Mouse (Mus musculus) stomach, embryonic 16.5 days (tissue): Measurements from ENCODE around the gene Cysltr1. TPM values are rescaled to one million over a fixed set of nuclear protein-coding genes. Genes with fewer than 3 reads are reported as not detected.

Experiments used
- ATAC-seq: fragments of 200-750 bp; cut with Nextera tagmentation; 2 replicates; pipeline ENCODE4 v1.8.0; 2017; ENCODE audit warnings: moderate number of reproducible peaks, moderate TSS enrichment; ENCODE audit not compliant: insufficient read depth, low FRiP score
- H3K27ac ChIP-seq: fragments of 300-500 bp; sonication (generic); 2 replicates; pipeline ENCODE4 v1.5.1; 2014; ENCODE audit warnings: low read length
- H3K27me3 ChIP-seq: fragments of 300-500 bp; sonication (generic); 2 replicates; pipeline ENCODE4 v1.6.1; 2014; ENCODE audit warnings: low read length, control low read depth, mixed read lengths; ENCODE audit not compliant: control insufficient read depth, insufficient read depth
- H3K36me3 ChIP-seq: fragments of 300-500 bp; sonication (generic); 2 replicates; pipeline ENCODE4 v1.6.1; 2014; ENCODE audit warnings: low read length; ENCODE audit not compliant: control insufficient read depth, insufficient read depth
- H3K4me1 ChIP-seq: fragments of 300-500 bp; sonication (generic); 2 replicates; pipeline ENCODE4 v1.6.1; 2014; ENCODE audit warnings: low read length, control low read depth, mixed read lengths; ENCODE audit not compliant: control insufficient read depth, insufficient read depth
- H3K4me2 ChIP-seq: fragments of 300-500 bp; sonication (generic); 2 replicates; pipeline ENCODE4 v1.6.1; 2014; ENCODE audit warnings: low read depth, low read length, mixed read lengths
- H3K4me3 ChIP-seq: fragments of 300-500 bp; sonication (generic); replicated peaks from 2 replicates; pipeline ENCODE4 v1.5.1; 2014; ENCODE audit warnings: mild to moderate bottlenecking, low read length
- H3K9ac ChIP-seq: fragments of 300-500 bp; sonication (generic); 2 replicates; pipeline ENCODE4 v1.6.1; 2014; ENCODE audit warnings: low read length
- H3K9me3 ChIP-seq: fragments of 300-500 bp; sonication (generic); replicated peaks from 2 replicates; pipeline ENCODE4 v1.6.1; 2016; ENCODE audit warnings: low read length, control low read depth; ENCODE audit not compliant: control insufficient read depth
- WGBS: fragments of 180-500 bp; shearing (Covaris S2); extraction: QIAGEN DNeasy Blood & Tissue Kit; methylation state at CpG from one replicate; pipeline ENCODE4 v1.1.7; 2014; 5-methylcytosine and 5-hydroxymethylcytosine counted together
- polyA plus RNA-seq: library from polyadenylated mRNA; unstranded; fragments of >200 nt; fragmentation: Nextera tagmentation; extraction: Ambion mirVana; gene quantifications from 2 replicates; pipeline ENCODE4 v1.2.1, GENCODE M21; 2015

Gene Cysltr1
- 4.7 and 5.7 TPM in 2 replicates for polyA plus RNA-seq

GRCm38 (mm10) chrX:106603386-106603785, at the start of gene Cysltr1:
TSS of gene Cysltr1 (minus strand) at chrX:106603679.
- 14% methylated on average over 6 of the region's 6 CpGs for WGBS
- Histone ChIP-seq H3K4me1 (no peaks in the 10 kb centered on the region), H3K4me2 (peak within 1 kb of the TSS; percentile 40), H3K27me3 (no peaks in the 10 kb centered on the region), H3K36me3 (no peaks in the 10 kb centered on the region), H3K9ac (peak within 1 kb of the TSS; percentile 43; the same call in 1 of the 2 replicates), H3K4me3 (peak within 1 kb of the TSS; percentile 32), H3K9me3 (no peaks in the 10 kb centered on the region), H3K27ac (no peak within 1 kb of the TSS)
- no peak; the same call in 1 of the 2 replicates for ATAC-seq

- Histone ChIP-seq H3K9me3 (no peaks in the 10 kb centered on the region), H3K4me2 (no peak overlapping the region), H3K9ac (no peak overlapping the region), H3K27me3 (no peaks in the 10 kb centered on the region), H3K4me3 (no peak overlapping the region), H3K4me1 (no peaks in the 10 kb centered on the region), H3K27ac (no peak overlapping the region), H3K36me3 (no peaks in the 10 kb centered on the region)
- 83% methylated on average over 3 of the region's 3 CpGs for WGBS
- no peak for ATAC-seq
Measured at GRCm38 (mm10) chrX:106634799-106635541, 31.5 kb upstream of the Cysltr1 start.

GRCm38 (mm10) chrX:106633543-106633942, 30.1 kb upstream of the Cysltr1 start:
- H3K4me2 ChIP-seq, result no peak overlapping the region
- H3K4me1 ChIP-seq, result no peaks in the 10 kb centered on the region
- H3K27ac ChIP-seq, result no peak overlapping the region
- H3K4me3 ChIP-seq, result no peak overlapping the region
- no peaks in the 10 kb centered on the region for H3K36me3 ChIP-seq
- no peak overlapping the region for H3K9ac ChIP-seq
- H3K27me3 ChIP-seq, result no peaks in the 10 kb centered on the region
- no peak for ATAC-seq
- H3K9me3 ChIP-seq, result no peaks in the 10 kb centered on the region

GRCm38 (mm10) chrX:106628514-106628913, 25.0 kb upstream of the Cysltr1 start:
- H3K27me3 ChIP-seq, result no peaks in the 10 kb centered on the region
- no peak for ATAC-seq
- WGBS, result 80% methylated on average over 1 of the region's 1 CpGs

GRCm38 (mm10) chrX:106623667-106624066, 20.2 kb upstream of the Cysltr1 start:
- WGBS, result 41% methylated on average over 3 of the region's 3 CpGs
- H3K4me1 ChIP-seq, result no peaks in the 10 kb centered on the region
- no peak for ATAC-seq

More at GRCm38 (mm10) chrX:106628514-106628913, 25.0 kb upstream of the Cysltr1 start:
- Histone ChIP-seq H3K27ac (no peak overlapping the region), H3K9ac (no peak overlapping the region), H3K4me1 (no peaks in the 10 kb centered on the region), H3K9me3 (no peaks in the 10 kb centered on the region), H3K36me3 (no peaks in the 10 kb centered on the region), H3K4me2 (no peak overlapping the region), H3K4me3 (no peak overlapping the region)

GRCm38 (mm10) chrX:106622512-106622911, 19.0 kb upstream of the Cysltr1 start:
- WGBS, result 57% methylated on average over 1 of the region's 1 CpGs
- ATAC-seq, result no peak
- no peak overlapping the region for H3K4me2 ChIP-seq
- no peaks in the 10 kb centered on the region for H3K36me3 ChIP-seq
- H3K4me1 ChIP-seq, result no peaks in the 10 kb centered on the region
- H3K27me3 ChIP-seq, result no peaks in the 10 kb centered on the region
- H3K9me3 ChIP-seq, result no peaks in the 10 kb centered on the region
- H3K9ac ChIP-seq, result no peak overlapping the region
- no peak overlapping the region for H3K27ac ChIP-seq
- H3K4me3 ChIP-seq, result no peak overlapping the region

More at GRCm38 (mm10) chrX:106623667-106624066, 20.2 kb upstream of the Cysltr1 start:
- Histone ChIP-seq H3K4me3 (no peak overlapping the region), H3K4me2 (no peak overlapping the region), H3K9ac (no peak overlapping the region), H3K27me3 (no peaks in the 10 kb centered on the region), H3K9me3 (no peaks in the 10 kb centered on the region), H3K27ac (no peak overlapping the region), H3K36me3 (no peaks in the 10 kb centered on the region)

- ATAC-seq, result no peak
- H3K9me3 ChIP-seq, result no peaks in the 10 kb centered on the region
- H3K4me3 ChIP-seq, result peak overlapping the region; percentile 32
- H3K9ac ChIP-seq, result peak overlapping the region; percentile 43; the same call in 1 of the 2 replicates
- H3K4me2 ChIP-seq, result peak overlapping the region; percentile 40
- WGBS, result 20% methylated on average over 9 of the region's 9 CpGs
- no peaks in the 10 kb centered on the region for H3K36me3 ChIP-seq
- H3K4me1 ChIP-seq, result no peaks in the 10 kb centered on the region
- H3K27me3 ChIP-seq, result no peaks in the 10 kb centered on the region
- H3K27ac ChIP-seq, result no peak overlapping the region
Measured at GRCm38 (mm10) chrX:106602574-106603258, 763 bp downstream of the Cysltr1 start.

GRCm38 (mm10) chrX:106595904-106596303, 7.6 kb downstream of the Cysltr1 start:
- no peak for ATAC-seq
- WGBS, result 96% methylated on average over 1 of the region's 1 CpGs

GRCm38 (mm10) chrX:106593914-106594313, 9.6 kb downstream of the Cysltr1 start:
- Histone ChIP-seq H3K4me3 (no peak overlapping the region), H3K4me1 (no peaks in the 10 kb centered on the region), H3K9ac (no peak overlapping the region), H3K27ac (no peak overlapping the region), H3K27me3 (no peaks in the 10 kb centered on the region), H3K36me3 (no peaks in the 10 kb centered on the region), H3K4me2 (no peak overlapping the region), H3K9me3 (no peaks in the 10 kb centered on the region)
- no peak for ATAC-seq

More at GRCm38 (mm10) chrX:106595904-106596303, 7.6 kb downstream of the Cysltr1 start:
- H3K4me1 ChIP-seq, result no peaks in the 10 kb centered on the region
- H3K36me3 ChIP-seq, result no peaks in the 10 kb centered on the region
- no peak overlapping the region for H3K4me2 ChIP-seq
- H3K4me3 ChIP-seq, result no peak overlapping the region
- H3K9ac ChIP-seq, result no peak overlapping the region
- H3K27ac ChIP-seq, result no peak overlapping the region
- no peaks in the 10 kb centered on the region for H3K9me3 ChIP-seq
- no peaks in the 10 kb centered on the region for H3K27me3 ChIP-seq
